Mouse (Mus musculus) adrenal gland, postnatal 25 days (tissue): ENCODE data around the gene Bsn. TPM values are rescaled to one million over a fixed set of nuclear protein-coding genes. Genes with fewer than 3 reads are reported as not detected.
"Not testable (repeated sequence)": the region's sequence is repeated elsewhere in the genome, so short reads cannot be mapped to it uniquely, and the experiment has no call there.

ENCODE experiments used
- DNase-seq: peaks from one replicate; pipeline ENCODE4 v3.0.0; 2021; ENCODE audit warnings: mixed read lengths
- total RNA-seq: library from RNA; stranded (reverse); gene quantifications from 2 replicates; pipeline ENCODE4 v1.2.3, GENCODE M21; 2021

Gene Bsn
- total RNA-seq, 1 experiment from 2014 or later: 10.0 TPM

GRCm38 (mm10) chr9:108147606-108148005 is 42.6 kb downstream of the Bsn start:
- DNase-seq: no peak

- no peak for DNase-seq
Observed at GRCm38 (mm10) chr9:108146451-108146850, 43.7 kb downstream of the Bsn start.

- DNase-seq: no peak
Observed at GRCm38 (mm10) chr9:108145740-108146139, 44.4 kb downstream of the Bsn start.

- no peak for DNase-seq
Observed at GRCm38 (mm10) chr9:108144371-108145270, 45.6 kb downstream of the Bsn start.

- no peak for DNase-seq
Observed at GRCm38 (mm10) chr9:108143470-108143869, 46.7 kb downstream of the Bsn start.

- DNase-seq: no peak
Observed at GRCm38 (mm10) chr9:108141387-108141786, 48.8 kb downstream of the Bsn start.

- no peak for DNase-seq
Observed at GRCm38 (mm10) chr9:108139963-108140695, 50.1 kb downstream of the Bsn start.

GRCm38 (mm10) chr9:108139169-108139962 is 50.8 kb downstream of the Bsn start:
- DNase-seq: peak; percentile 60

- DNase-seq: no peak
Observed at GRCm38 (mm10) chr9:108138118-108138517, 52.1 kb downstream of the Bsn start.

- DNase-seq: no peak
Observed at GRCm38 (mm10) chr9:108137523-108137922, 52.7 kb downstream of the Bsn start.

GRCm38 (mm10) chr9:108136930-108137462 is 53.2 kb downstream of the Bsn start:
- DNase-seq: no peak

- no peak for DNase-seq
Observed at GRCm38 (mm10) chr9:108136225-108136624, 54.0 kb downstream of the Bsn start.

- DNase-seq: not testable (repeated sequence)
Observed at GRCm38 (mm10) chr9:108135679-108136078, 54.5 kb downstream of the Bsn start.

GRCm38 (mm10) chr9:108133478-108133877 is 56.7 kb downstream of the Bsn start:
- DNase-seq: no peak

GRCm38 (mm10) chr9:108132373-108132772 is 57.8 kb downstream of the Bsn start:
- no peak for DNase-seq

- no peak for DNase-seq
Observed at GRCm38 (mm10) chr9:108131502-108131901, 58.7 kb downstream of the Bsn start.

GRCm38 (mm10) chr9:108129042-108129948 is 60.9 kb downstream of the Bsn start:
- no peak for DNase-seq

GRCm38 (mm10) chr9:108128248-108128647 is 61.9 kb downstream of the Bsn start:
- no peak for DNase-seq

GRCm38 (mm10) chr9:108126436-108127180 is 63.6 kb downstream of the Bsn start:
- DNase-seq: no peak

- no peak for DNase-seq
Observed at GRCm38 (mm10) chr9:108125731-108126130, 64.5 kb downstream of the Bsn start.
